Mouse (Mus musculus): ENCODE data around the gene Asic3.

- TF ChIP-seq GATA1 (IDR thresholded peaks at IDR 0.05; ENCODE audit: borderline replicate concordance, low read length) (no peak), CTCF (IDR thresholded peaks at IDR 0.05; ENCODE audit: low read depth, low read length) (no peak), POLR2AphosphoS5 (IDR thresholded peaks at IDR 0.05; ENCODE audit: insufficient replicate concordance, low read depth, low read length) (no peak)
Measured at GRCm38 (mm10) chr5:24379501-24379900, 33.7 kb upstream of the Asic3 start.

Data from G1E (cell line).